Mouse (Mus musculus): Measurements from ENCODE around the gene Rrh. TPM values are rescaled to one million over a fixed set of nuclear protein-coding genes. Genes with fewer than 3 reads are reported as not detected.

The Rrh gene
- 1 to 10 TPM in 7 of 26 experiments, under 1 TPM in 12, not detected in 7; 0.21 to 2.7 (median 0.76) TPM for total RNA-seq (2018; cell fraction: chromatin; rRNA removed)
- total RNA-seq (2018; cell fraction: cytosol; rRNA removed): under 1 TPM in 3 of 26 experiments, not detected in 23; 0.03 to 0.13 (median 0.07) TPM
- 1 to 10 TPM in 3 of 26 experiments, under 1 TPM in 11, not detected in 12; 0.14 to 1.7 (median 0.45) TPM for total RNA-seq (2018; cell fraction: nucleus; rRNA removed)
- 0.13 TPM in 1 of 3 replicates, not detected in the others for polyA plus RNA-seq (2018)

DNA sequence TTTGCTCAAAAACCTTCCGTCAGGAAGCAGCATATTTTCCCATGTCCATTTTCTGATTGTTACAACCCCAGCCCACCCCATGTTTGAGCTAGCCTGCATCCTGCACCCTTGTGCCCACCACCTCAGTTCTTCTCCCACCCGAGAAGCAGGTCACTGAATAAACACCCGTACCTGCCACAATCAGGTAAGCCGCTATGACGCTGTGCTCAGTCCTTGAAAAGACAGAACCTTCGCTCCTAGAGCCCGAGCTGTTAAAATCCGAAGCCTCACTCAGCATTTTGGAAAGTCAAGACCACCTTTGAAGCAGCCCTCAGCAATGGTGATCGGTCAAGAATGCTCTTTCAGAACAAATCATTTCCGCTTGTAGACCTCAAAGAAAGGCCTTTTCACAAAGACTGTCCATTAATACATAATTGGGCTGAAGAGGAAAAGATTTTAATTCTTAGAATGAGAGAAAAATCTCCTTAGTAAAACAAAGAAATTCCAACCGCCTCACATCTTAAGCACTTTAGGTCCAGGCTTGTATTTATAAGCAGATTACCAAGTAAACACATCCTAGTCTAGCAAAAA, at the start of gene Rrh:
Gene Rrh (minus strand): TSS at position 382 of the 570 bp plus-strand sequence.
- no peak within 1 kb of the TSS for H3K4me3 ChIP-seq (ENCODE audit: inconsistent target)
- WGBS (ENCODE audit: missing documents): 98% methylated on average over 11 of the region's 11 CpGs
- no peaks in the 10 kb centered on the region for H3K36me3 ChIP-seq (ENCODE audit: inconsistent target)
- H3K27ac ChIP-seq: no peak within 1 kb of the TSS
- H3K79me2 ChIP-seq (ENCODE audit: inconsistent target): peaks cover 2% of the 10 kb centered on the region; the same call in 1 of the 2 replicates

DNA sequence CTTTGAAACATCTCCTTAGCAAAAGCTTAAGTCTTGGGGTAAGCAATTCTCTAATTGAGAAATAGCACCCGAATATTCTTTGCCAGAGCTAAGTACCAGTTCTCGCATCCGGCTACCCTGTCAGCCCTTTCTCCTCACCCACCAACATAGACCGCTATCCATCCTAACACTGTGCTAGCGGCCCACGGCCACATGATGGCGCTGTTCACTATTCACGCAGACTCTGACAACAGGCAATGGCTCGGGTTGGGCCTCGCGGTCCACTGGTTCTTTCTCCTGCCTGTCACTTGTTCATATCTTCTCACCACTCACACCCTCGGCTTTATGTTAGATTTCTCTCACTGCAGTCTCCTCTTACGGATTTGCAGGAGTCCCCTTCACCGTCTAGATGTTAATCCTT, 41.3 kb upstream of the Rrh start:
- Histone ChIP-seq H3K79me2 (ENCODE audit: inconsistent target) (no peaks in the 10 kb centered on the region), H3K27ac (no peak overlapping the region), H3K36me3 (ENCODE audit: inconsistent target) (no peaks in the 10 kb centered on the region), H3K4me3 (ENCODE audit: inconsistent target) (no peak overlapping the region)
- 63% methylated on average over 14 of the region's 14 CpGs for WGBS (ENCODE audit: missing documents)

DNA sequence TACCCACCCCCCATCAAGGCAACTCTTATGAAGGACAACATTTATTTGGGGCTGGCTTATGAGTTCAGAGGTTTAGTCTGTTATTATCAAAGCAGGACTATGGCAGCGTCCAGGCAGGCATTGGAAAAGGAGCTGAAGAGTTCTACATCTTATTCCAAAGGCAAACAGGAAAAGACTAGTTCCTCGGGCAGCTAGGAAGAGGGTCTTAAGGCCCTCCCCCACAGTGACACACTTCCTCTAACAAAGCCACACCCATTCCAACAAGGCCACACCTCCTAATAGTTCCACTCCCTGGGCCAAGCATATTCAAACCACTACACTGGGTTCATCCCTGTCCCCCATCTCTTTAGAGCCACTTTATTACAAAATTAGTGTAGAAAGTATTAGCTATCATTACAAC, 40.2 kb upstream of the Rrh start:
- Histone ChIP-seq H3K79me2 (ENCODE audit: inconsistent target) (no peaks in the 10 kb centered on the region), H3K27ac (no peak overlapping the region), H3K36me3 (ENCODE audit: inconsistent target) (no peaks in the 10 kb centered on the region), H3K4me3 (ENCODE audit: inconsistent target) (no peak overlapping the region)
- 58% methylated on average over 2 of the region's 2 CpGs for WGBS (ENCODE audit: missing documents)

DNA sequence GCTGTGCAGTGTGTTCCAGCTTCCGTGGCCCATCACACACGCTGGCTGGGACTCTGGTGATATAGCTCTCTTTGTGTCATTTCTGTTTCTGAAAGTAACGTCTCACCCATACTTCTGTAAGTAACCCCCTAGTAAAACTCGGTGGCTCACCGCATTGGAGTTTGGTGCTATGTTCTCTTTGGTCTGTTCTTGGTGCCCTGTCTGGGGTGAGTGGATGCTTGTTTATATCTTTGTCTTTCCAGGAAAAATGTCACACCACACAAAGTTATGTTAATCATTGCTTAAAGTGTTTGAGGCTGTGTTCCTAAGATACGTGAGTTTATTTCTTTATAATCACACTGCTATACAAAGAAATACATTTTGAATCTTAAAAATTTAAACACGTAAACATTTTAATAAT, 24.5 kb upstream of the Rrh start:
- Histone ChIP-seq H3K79me2 (ENCODE audit: inconsistent target) (no peaks in the 10 kb centered on the region), H3K4me3 (ENCODE audit: inconsistent target) (no peak overlapping the region), H3K27ac (no peak overlapping the region), H3K36me3 (ENCODE audit: inconsistent target) (no peaks in the 10 kb centered on the region)
- 88% methylated on average over 7 of the region's 7 CpGs for WGBS (ENCODE audit: missing documents)

DNA sequence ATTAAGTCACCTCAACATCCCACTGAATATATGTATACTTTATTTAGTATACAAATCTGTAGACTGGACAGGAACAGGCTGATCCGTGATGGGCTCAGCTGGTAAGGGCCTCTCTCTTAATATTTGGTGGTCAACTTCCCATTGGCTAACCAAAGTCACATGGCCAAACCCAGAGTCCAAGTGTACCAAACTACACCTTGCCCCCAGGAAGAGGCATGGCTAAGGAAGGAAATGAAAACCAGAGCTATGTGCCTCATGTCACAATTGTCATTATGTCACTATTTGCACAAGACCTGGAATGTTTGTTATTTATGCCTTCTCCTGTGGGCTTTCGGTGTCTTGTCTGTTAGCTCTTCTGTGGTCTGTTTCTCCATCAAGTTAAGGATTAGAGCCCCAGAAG, 23.5 kb upstream of the Rrh start:
- H3K27ac ChIP-seq: no peak overlapping the region
- 75% methylated on average over 2 of the region's 2 CpGs for WGBS (ENCODE audit: missing documents)
- no peak overlapping the region for H3K4me3 ChIP-seq (ENCODE audit: inconsistent target)
- H3K79me2 ChIP-seq (ENCODE audit: inconsistent target): no peaks in the 10 kb centered on the region
- no peaks in the 10 kb centered on the region for H3K36me3 ChIP-seq (ENCODE audit: inconsistent target)

DNA sequence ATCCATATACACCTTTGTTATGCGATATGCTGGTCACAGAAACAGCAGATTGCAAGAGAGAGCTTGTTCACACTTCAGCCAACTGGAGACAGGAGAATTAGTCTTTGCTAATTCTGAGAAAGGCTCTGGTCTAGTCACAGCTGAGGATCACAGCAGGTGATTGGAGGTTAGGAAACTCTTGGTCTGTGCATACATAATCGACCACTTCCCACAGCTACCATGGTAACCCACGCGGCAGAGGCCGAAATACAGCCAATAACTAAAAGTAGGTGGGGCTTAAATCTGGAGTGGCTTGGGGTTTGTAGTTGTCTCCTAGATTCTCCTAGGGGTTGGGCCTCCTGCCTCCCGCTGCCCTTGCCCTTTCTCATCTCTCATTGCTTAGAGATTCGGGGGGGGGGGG, 15.6 kb upstream of the Rrh start:
- Histone ChIP-seq H3K36me3 (ENCODE audit: inconsistent target) (no peaks in the 10 kb centered on the region), H3K4me3 (ENCODE audit: inconsistent target) (no peak overlapping the region), H3K79me2 (ENCODE audit: inconsistent target) (no peaks in the 10 kb centered on the region), H3K27ac (no peak overlapping the region)
- 73% methylated on average over 7 of the region's 7 CpGs for WGBS (ENCODE audit: missing documents)

DNA sequence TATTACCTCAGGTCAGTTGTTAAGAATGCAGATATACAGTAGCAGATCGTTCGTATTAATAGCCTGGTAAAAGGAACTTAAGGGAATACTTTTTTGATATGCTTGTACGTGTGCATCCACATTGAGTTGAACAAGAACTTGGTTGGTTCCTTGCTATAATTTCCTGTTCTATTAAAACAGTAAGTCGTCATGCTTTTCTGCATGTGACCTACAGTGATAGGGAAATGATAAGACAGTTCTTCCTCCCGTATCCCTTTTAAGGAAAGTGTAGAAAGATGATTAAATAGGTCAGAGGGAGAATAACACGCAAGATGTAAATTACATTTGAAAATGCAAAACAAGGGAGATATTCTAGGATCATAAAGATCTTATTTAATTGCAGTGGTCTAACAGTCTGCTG, 14.6 kb upstream of the Rrh start:
- no peak overlapping the region for H3K27ac ChIP-seq
- 81% methylated on average over 6 of the region's 6 CpGs for WGBS (ENCODE audit: missing documents)
- no peaks in the 10 kb centered on the region for H3K36me3 ChIP-seq (ENCODE audit: inconsistent target)
- no peak overlapping the region for H3K4me3 ChIP-seq (ENCODE audit: inconsistent target)
- no peaks in the 10 kb centered on the region for H3K79me2 ChIP-seq (ENCODE audit: inconsistent target)

DNA sequence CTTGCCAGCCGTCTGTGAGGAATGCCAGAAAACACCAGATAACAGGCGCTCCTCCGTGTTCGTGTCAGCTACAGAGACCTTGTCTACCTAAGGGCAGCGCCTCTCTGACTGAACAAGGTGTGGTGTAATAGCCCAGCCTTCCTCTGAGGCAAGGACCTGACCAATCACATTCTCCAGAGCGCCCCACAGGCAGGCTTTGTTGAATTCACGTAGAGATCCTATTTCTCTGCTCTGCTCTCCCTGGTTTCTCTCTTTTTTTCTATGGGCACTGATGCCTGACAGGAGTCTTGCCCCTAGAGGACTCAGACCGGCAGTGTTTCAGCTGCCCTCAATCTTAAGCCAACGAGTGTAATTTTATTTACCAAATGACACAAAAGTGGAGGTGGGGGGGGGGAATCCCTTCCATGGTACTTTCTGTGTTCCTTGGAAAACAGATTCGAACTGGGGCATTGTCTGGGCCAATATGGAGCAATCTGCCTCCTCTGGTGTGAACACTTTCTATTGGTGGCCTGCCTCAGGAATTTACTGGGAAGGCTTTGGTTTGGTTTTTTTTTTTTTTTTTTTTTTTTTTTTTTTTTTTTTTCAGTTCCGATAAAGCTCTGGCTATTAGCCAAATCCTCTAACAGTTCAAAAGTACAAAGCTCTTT, 13.8 kb upstream of the Rrh start:
- Histone ChIP-seq H3K79me2 (ENCODE audit: inconsistent target) (no peaks in the 10 kb centered on the region), H3K36me3 (ENCODE audit: inconsistent target) (no peaks in the 10 kb centered on the region), H3K27ac (no peak overlapping the region), H3K4me3 (ENCODE audit: inconsistent target) (no peak overlapping the region)
- 44% methylated on average over 10 of the region's 11 CpGs for WGBS (ENCODE audit: missing documents)

DNA sequence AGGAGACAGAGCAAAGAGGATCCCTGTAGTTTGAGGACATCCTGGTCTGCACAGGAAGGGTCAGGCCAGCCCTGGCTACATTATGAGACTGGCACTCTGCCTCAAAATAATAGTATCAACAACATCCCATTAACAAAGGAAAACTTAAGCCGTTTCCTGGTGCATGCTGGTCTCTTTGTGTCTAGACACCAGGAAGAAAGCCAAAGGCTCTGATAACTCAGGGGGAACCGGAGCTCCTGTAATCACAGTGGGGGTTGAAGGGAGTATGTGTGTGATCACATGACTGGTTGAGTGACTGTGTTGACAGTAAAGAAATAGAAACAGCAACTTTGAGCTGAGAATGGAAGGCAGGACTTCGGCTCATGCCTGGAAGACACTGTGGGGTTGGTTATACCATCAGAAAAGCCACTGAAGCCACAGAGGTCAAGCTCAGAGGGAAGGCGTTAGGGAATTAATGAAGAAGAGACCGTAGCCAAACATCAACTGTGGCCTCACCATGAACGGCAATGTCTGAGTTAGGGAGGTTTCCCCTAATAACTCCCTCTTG, 13.1 kb upstream of the Rrh start, which contains the start of gene Cfi:
Gene Cfi (plus strand): TSS at position 497 of the 547 bp plus-strand sequence.
- Histone ChIP-seq H3K4me3 (ENCODE audit: inconsistent target) (no peak within 1 kb of the TSS), H3K79me2 (ENCODE audit: inconsistent target) (no peaks in the 10 kb centered on the region), H3K27ac (no peak within 1 kb of the TSS), H3K36me3 (ENCODE audit: inconsistent target) (no peaks in the 10 kb centered on the region)
- 71% methylated on average over 5 of the region's 6 CpGs for WGBS (ENCODE audit: missing documents)

DNA sequence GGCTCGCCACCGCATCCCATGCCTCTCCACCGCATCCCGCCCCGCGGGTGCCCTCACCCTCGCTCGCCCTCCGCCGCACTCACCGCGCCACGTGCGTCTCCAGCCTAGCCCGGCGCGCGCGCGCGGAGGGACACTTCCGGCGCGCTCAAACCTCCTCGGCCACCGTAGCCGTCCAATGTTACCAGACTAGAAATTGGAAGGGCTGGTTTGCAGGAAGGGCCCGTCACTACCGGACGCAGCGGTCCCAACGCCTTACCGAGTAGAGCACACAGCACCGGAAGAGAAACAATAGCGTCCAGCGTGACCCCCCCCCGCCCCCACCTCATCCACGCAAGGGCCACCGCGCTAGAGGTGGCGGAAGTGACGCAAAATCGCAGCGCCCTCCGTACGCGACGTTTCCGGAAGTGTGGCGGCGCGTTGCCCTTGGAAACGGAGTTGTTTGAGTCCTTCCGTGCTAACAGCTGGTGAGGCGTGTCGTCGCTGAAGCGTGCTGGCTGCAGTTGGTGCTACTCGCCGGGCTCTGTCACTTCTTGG, 8.7 kb upstream of the Rrh start, which contains the start of gene Gar1:
Gene Gar1 (minus strand): TSS at position 362 of the 534 bp plus-strand sequence.
- under 1% methylated on average over 59 of the region's 60 CpGs for WGBS (ENCODE audit: missing documents)
- Histone ChIP-seq H3K79me2 (ENCODE audit: inconsistent target) (peaks cover 33% of the 10 kb centered on the region), H3K27ac (peak within 1 kb of the TSS; percentile 62), H3K36me3 (ENCODE audit: inconsistent target) (no peaks in the 10 kb centered on the region), H3K4me3 (ENCODE audit: inconsistent target) (peak within 1 kb of the TSS; percentile 54)

DNA sequence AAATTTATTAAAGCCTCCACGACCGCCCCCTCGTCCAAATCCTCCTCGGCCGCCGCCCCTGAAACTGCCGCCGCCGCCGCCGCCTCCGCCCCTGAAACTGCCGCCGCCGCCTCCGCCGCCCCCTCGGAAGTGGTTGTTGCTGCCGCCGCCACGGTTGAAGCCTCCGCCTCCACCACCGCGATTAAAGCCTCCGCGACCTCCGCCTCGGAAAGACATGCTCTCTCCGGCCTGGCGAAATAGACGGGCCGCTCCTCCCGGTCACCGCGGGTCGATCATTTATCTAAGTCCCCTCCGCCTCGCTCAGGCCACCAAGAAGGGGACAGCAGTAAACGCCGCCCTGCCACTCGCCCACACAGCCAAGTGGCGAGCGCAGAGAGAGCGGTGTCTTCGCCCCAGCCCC, 8.2 kb upstream of the Rrh start:
- WGBS (ENCODE audit: missing documents): 3% methylated on average over 38 of the region's 45 CpGs
- peak overlapping the region; percentile 54 for H3K4me3 ChIP-seq (ENCODE audit: inconsistent target)
- no peak overlapping the region for H3K27ac ChIP-seq
- H3K79me2 ChIP-seq (ENCODE audit: inconsistent target): peaks cover 33% of the 10 kb centered on the region
- H3K36me3 ChIP-seq (ENCODE audit: inconsistent target): no peaks in the 10 kb centered on the region

DNA sequence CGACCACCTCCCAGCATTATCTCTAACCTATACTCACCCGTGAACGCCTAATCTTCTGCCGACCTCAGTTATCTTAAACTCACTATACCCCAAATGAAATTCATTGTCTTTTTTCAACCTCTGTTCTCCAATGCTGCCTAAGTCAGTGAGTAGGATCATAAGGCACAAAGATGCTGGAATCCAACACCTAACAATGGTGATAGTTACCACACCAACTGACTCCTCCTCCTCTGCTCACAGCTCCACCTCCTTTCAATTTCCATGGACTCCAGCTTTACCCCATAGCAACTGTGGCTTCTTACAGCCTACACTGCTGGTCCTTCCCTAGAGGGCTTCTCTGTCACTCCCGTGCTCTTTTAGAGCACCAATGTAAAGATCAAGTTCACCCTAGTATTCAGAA, 5.3 kb upstream of the Rrh start:
- H3K36me3 ChIP-seq (ENCODE audit: inconsistent target): no peaks in the 10 kb centered on the region
- no peak overlapping the region for H3K4me3 ChIP-seq (ENCODE audit: inconsistent target)
- peaks cover 33% of the 10 kb centered on the region for H3K79me2 ChIP-seq (ENCODE audit: inconsistent target)
- 98% methylated on average over 4 of the region's 5 CpGs for WGBS (ENCODE audit: missing documents)
- no peak overlapping the region for H3K27ac ChIP-seq

DNA sequence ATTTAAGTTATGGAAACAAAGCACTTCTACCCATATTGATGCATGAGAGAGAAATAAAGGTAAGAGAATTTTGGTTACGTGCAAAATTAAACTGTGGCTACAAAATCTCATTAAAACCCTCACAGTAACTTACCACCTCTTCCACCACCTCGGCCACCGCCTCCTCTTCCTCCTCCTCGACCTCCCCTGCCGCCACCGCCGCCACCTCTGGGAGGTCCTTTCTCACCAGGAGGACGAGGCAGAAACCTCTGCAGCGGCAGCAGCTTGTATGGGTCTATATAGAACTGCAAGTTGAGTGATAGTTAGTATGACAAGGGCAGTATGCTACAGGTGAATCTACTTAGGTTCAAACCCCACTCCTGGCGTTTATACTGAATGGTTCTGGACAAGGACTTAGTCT, 4.3 kb upstream of the Rrh start:
- Histone ChIP-seq H3K36me3 (ENCODE audit: inconsistent target) (no peaks in the 10 kb centered on the region), H3K79me2 (ENCODE audit: inconsistent target) (peaks cover 33% of the 10 kb centered on the region), H3K27ac (no peak overlapping the region), H3K4me3 (ENCODE audit: inconsistent target) (no peak overlapping the region)
- WGBS (ENCODE audit: missing documents): 75% methylated on average over 10 of the region's 10 CpGs

DNA sequence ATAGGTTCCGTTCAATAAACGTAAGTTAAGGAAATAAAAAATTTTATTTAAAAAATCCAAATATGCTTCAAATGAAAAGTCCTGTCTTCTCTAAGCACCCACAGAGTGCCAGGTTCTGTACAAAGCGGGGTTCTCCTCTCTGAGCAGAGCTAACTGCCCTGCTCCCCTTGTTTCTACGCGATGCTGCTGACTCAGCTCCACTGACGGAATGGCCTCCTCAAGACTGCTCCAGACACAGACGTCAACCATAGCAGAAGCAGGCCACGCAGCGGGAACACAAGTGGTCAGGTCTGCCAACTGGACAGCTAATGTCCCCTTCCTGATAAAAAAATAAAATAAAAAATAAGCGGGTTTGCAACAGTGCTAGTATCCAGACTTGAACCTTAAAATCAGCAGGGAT, 2.5 kb upstream of the Rrh start:
- Histone ChIP-seq H3K36me3 (ENCODE audit: inconsistent target) (no peaks in the 10 kb centered on the region), H3K4me3 (ENCODE audit: inconsistent target) (no peak overlapping the region), H3K79me2 (ENCODE audit: inconsistent target) (peaks cover 28% of the 10 kb centered on the region), H3K27ac (no peak overlapping the region)
- WGBS (ENCODE audit: missing documents): 95% methylated on average over 10 of the region's 10 CpGs

DNA sequence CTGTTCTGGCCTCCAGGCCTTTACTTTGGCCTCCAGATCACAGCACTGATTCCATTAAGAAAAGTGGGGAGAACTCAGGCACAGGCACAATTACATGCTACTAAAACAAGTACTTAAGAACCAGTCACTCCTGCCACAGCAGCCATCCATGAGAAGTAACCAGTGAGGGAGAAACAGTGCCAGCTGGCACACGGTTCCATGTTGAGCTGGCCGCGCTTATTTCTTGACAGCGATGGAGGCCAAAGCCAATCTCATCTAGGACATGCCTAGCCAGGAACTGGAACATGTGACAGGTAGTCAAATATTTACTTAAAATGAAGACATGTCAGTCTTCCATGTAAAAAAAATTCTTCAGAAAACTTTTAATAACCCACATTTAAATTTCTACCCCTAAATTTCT, 1.8 kb upstream of the Rrh start:
- H3K4me3 ChIP-seq (ENCODE audit: inconsistent target): no peak overlapping the region
- WGBS (ENCODE audit: missing documents): 89% methylated on average over 4 of the region's 4 CpGs
- peaks cover 21% of the 10 kb centered on the region for H3K79me2 ChIP-seq (ENCODE audit: inconsistent target)
- H3K36me3 ChIP-seq (ENCODE audit: inconsistent target): no peaks in the 10 kb centered on the region
- no peak overlapping the region for H3K27ac ChIP-seq

Measured in macrophage (primary cell).